Mouse (Mus musculus) olfactory bulb, adult 2 months (tissue): Measurements from ENCODE around the gene Sim2.

Experiments used
- CTCF ChIP-seq: fragments of 200-500 bp; IDR thresholded peaks from 2 replicates; pipeline ENCODE4 v1.5.1; 2012; ENCODE audit warnings: low read depth, mild to moderate bottlenecking, low read length, moderate library complexity; ENCODE audit not compliant: insufficient read depth
- POLR2A ChIP-seq: fragments of 200-500 bp; IDR thresholded peaks from 2 replicates; pipeline ENCODE4 v1.6.1; 2012; ENCODE audit warnings: mild to moderate bottlenecking, low read depth, low read length, moderate library complexity; ENCODE audit not compliant: insufficient read depth

- TF ChIP-seq CTCF (no peak), POLR2A (no peak)
These were observed 1.5 kb upstream of the Sim2 start for GRCm38 (mm10) chr16:94082960-94083847.
